ENCODE assay signal across 30 mouse cellular contexts in genomic region chr2:157125246-157125645, GRCm38 (mm10). TPM values are rescaled to one million over a fixed set of nuclear protein-coding genes. Genes with fewer than 3 reads are reported as not detected.
A peak's percentile ranks its signal among the peaks of the same experiment; 100 is the strongest.
DNase-seq lines count a peak whose midpoint lies in the region; ATAC-seq and TF ChIP-seq lines count a peak whose summit lies in the region.
"Had no signal": no experiment of that assay in that cellular context is flagged by ENCODE, and none has a peak within 500 bp of the region (broad histone marks: within the 10 kb centered on the region; RNA-seq: fewer than 3 reads in every experiment).

No protein-coding gene starts in this region.

- TF ChIP-seq POLR2A in MEL (IDR thresholded peaks at IDR 0.05; ENCODE audit: control insufficient read depth in 1 of 2, insufficient read depth in 1 of 2, low read depth in 1 of 2, low read length in 2 of 2, poor library complexity in 1 of 2): no peak
- TF ChIP-seq POLR2A in small intestine, adult 2 months (IDR thresholded peaks at IDR 0.05; ENCODE audit: low read depth, low read length): no peak

- TF ChIP-seq CTCF in MEL (IDR thresholded peaks at IDR 0.05 in 2 of 3, conservative IDR thresholded peaks at IDR 0.05 in 1 of 3; ENCODE audit: control insufficient read depth in 1 of 3, insufficient read depth in 1 of 3, low read depth in 2 of 3, low read length in 3 of 3, poor library complexity in 1 of 3, severe bottlenecking in 1 of 3): no peak
- no peak for TF ChIP-seq CTCF in small intestine, adult 2 months (IDR thresholded peaks at IDR 0.05; ENCODE audit: extremely low read depth, insufficient read length, insufficient replicate concordance, low read depth, low read length)
- TF ChIP-seq CTCF in layer of hippocampus, adult 2 months (conservative IDR thresholded peaks at IDR 0.05): no peak

- peaks cover under 1 to 5% of the 10 kb centered on the region in 2 experiments; a peak in 3 of 4 replicates for H3K4me1 ChIP-seq in MEL (ENCODE audit: control insufficient read depth in 1 of 2, insufficient read depth in 2 of 2, low read length in 2 of 2)
- H3K4me1 ChIP-seq in intestine, embryonic 16.5 days (ENCODE audit: control insufficient read depth, insufficient read depth, low read length): peaks cover 6% of the 10 kb centered on the region; the same call in 1 of the 2 replicates
- H3K4me1 ChIP-seq in small intestine, adult 2 months (ENCODE audit: control insufficient read depth, insufficient read depth, insufficient read length, low read length): peaks cover 22% of the 10 kb centered on the region
- H3K4me1 ChIP-seq: embryonic facial prominence, embryonic 13.5 days; embryonic facial prominence, embryonic 15.5 days; forebrain, embryonic 12.5 days had no signal

- no peak for DNase-seq in MEL (ENCODE audit: low read depth, low spot score)
- no peak for DNase-seq in layer of hippocampus, adult 2 months (ENCODE audit: low spot score in 2 of 2)
- no peak for DNase-seq in retina, embryonic 14.5 days (ENCODE audit: low spot score)
- DNase-seq: adrenal gland, adult 8-10 months; adrenal gland, postnatal 25 days; B cell, adult 2 months; cerebellum, adult 11 months; cerebellum, adult 18-20 months; cerebellum, adult 8-10 months; cerebellum, adult 9-11 months; cerebellum, postnatal 14 days; cerebellum, postnatal 36 days; embryo, embryonic 11 days had no signal

- peaks cover under 1 to 4% of the 10 kb centered on the region in 2 experiments; a peak in 2 of 4 replicates for H3K36me3 ChIP-seq in MEL (ENCODE audit: control insufficient read depth in 1 of 2, insufficient read depth in 2 of 2, low read length in 2 of 2)
- 0 out of 2 replicates have a peak, but pooled peaks cover under 1% of the 10 kb centered on the region for H3K36me3 ChIP-seq in intestine, embryonic 16.5 days (ENCODE audit: control insufficient read depth, insufficient read depth, low read length)
- peaks cover 29% of the 10 kb centered on the region for H3K36me3 ChIP-seq in small intestine, adult 2 months (ENCODE audit: control insufficient read depth, insufficient read depth, low read length)

- no peaks in the 10 kb centered on the region for H3K79me2 ChIP-seq in MEL (ENCODE audit: control insufficient read depth, insufficient read depth, low read length, poor library complexity)

- H3K27me3 ChIP-seq in MEL (ENCODE audit: control insufficient read depth in 1 of 2, insufficient read depth in 2 of 2, low read length in 2 of 2): no peaks in the 10 kb centered on the region
- no peaks in the 10 kb centered on the region for H3K27me3 ChIP-seq in intestine, embryonic 16.5 days (replicated peaks; ENCODE audit: control insufficient read depth, insufficient read depth, low read length)
- H3K27me3 ChIP-seq in small intestine, adult 2 months (ENCODE audit: control insufficient read depth, insufficient read depth, low read length): no peaks in the 10 kb centered on the region
- H3K27me3 ChIP-seq: CH12.LX; embryonic facial prominence, embryonic 13.5 days; embryonic facial prominence, embryonic 15.5 days; forebrain, embryonic 12.5 days had no signal

- no peak overlapping the region for H3K4me2 ChIP-seq in intestine, embryonic 16.5 days (ENCODE audit: low read depth, low read length)
- H3K4me2 ChIP-seq: embryonic facial prominence, embryonic 13.5 days; embryonic facial prominence, embryonic 15.5 days; forebrain, embryonic 12.5 days had no signal

- ATAC-seq in intestine, embryonic 16.5 days: peak; percentile 72
- ATAC-seq: CD4-positive, CD25-positive, alpha-beta regulatory T cell, adult 4 months; forebrain, embryonic 14.5 days; forebrain, embryonic 16.5 days had no signal

- no peaks in the 10 kb centered on the region for H3K9me3 ChIP-seq in MEL (replicated peaks; ENCODE audit: insufficient read depth, low read length)
- H3K9me3 ChIP-seq in intestine, embryonic 16.5 days (ENCODE audit: control insufficient read depth, low read length): no peaks in the 10 kb centered on the region
- H3K9me3 ChIP-seq: embryonic facial prominence, embryonic 13.5 days; embryonic facial prominence, embryonic 15.5 days; forebrain, embryonic 10.5 days; forebrain, embryonic 12.5 days; G1E had no signal

- no peak overlapping the region for H3K4me3 ChIP-seq in MEL (ENCODE audit: control insufficient read depth in 1 of 2, insufficient read depth in 1 of 2, low read depth in 2 of 2, low read length in 2 of 2)
- no peak overlapping the region for H3K4me3 ChIP-seq in intestine, embryonic 16.5 days (ENCODE audit: low read length)
- H3K4me3 ChIP-seq in small intestine, adult 2 months (ENCODE audit: low read depth, low read length): no peak overlapping the region
- no peak overlapping the region for H3K4me3 ChIP-seq in layer of hippocampus, adult 2 months
- H3K4me3 ChIP-seq: embryonic facial prominence, embryonic 13.5 days; embryonic facial prominence, embryonic 15.5 days; erythroblast, embryonic 14.5 days; forebrain, embryonic 10.5 days; forebrain, embryonic 12.5 days had no signal

- 72% methylated on average over 3 of the region's 3 CpGs for WGBS in intestine, embryonic 16.5 days
- WGBS in small intestine, adult 2 months: 18% methylated on average over 3 of the region's 3 CpGs

- H3K9ac ChIP-seq in MEL (ENCODE audit: control insufficient read depth, low read depth, low read length, poor library complexity, severe bottlenecking): no peak overlapping the region
- H3K9ac ChIP-seq in intestine, embryonic 16.5 days (ENCODE audit: low read depth, low read length): no peak overlapping the region
- H3K9ac ChIP-seq: embryonic facial prominence, embryonic 13.5 days; embryonic facial prominence, embryonic 15.5 days; forebrain, embryonic 12.5 days had no signal

- no peak for TF ChIP-seq RAD21 in MEL (IDR thresholded peaks at IDR 0.05; ENCODE audit: low read depth, low read length)

- TF ChIP-seq EP300 in MEL (IDR thresholded peaks at IDR 0.05; ENCODE audit: low read depth in 1 of 2, low read length in 2 of 2): no peak

- H3K27ac ChIP-seq in MEL (ENCODE audit: control insufficient read depth, low read depth, low read length): no peak overlapping the region
- peak overlapping the region; percentile 7; the same call in 1 of the 2 replicates for H3K27ac ChIP-seq in intestine, embryonic 16.5 days (ENCODE audit: low read length)
- peak overlapping the region; percentile 80 for H3K27ac ChIP-seq in small intestine, adult 2 months (ENCODE audit: insufficient read depth, low read depth, low read length)
- no peak overlapping the region for H3K27ac ChIP-seq in layer of hippocampus, adult 2 months
- H3K27ac ChIP-seq: embryonic facial prominence, embryonic 13.5 days; embryonic facial prominence, embryonic 15.5 days; forebrain, embryonic 10.5 days; forebrain, embryonic 12.5 days had no signal

TF ChIP-seq in MEL, 35 proteins besides CTCF, POLR2A, EP300 and RAD21:
- TF ChIP-seq MAZ (IDR thresholded peaks at IDR 0.05; ENCODE audit: low read depth, low read length) (no peak), UBTF (IDR thresholded peaks at IDR 0.05; ENCODE audit: borderline replicate concordance, insufficient read depth, low read depth, low read length) (no peak), MXI1 (IDR thresholded peaks at IDR 0.05; ENCODE audit: low read depth, low read length) (peak; percentile 51; the same call in 1 of the 2 replicates), GABPA (IDR thresholded peaks at IDR 0.05; ENCODE audit: low read depth, low read length) (no peak), GATA1 (IDR thresholded peaks at IDR 0.05; ENCODE audit: low read depth, low read length) (no peak), MAX (IDR thresholded peaks at IDR 0.05; ENCODE audit: low read length) (peak; percentile 31; the same call in 1 of the 2 replicates), ZC3H11A (IDR thresholded peaks at IDR 0.05; ENCODE audit: low read depth, low read length) (no peak), USF2 (IDR thresholded peaks at IDR 0.05; ENCODE audit: borderline replicate concordance in 1 of 2, insufficient read depth in 1 of 2, low read depth in 1 of 2, low read length in 2 of 2) (no peak), TCF12 (IDR thresholded peaks at IDR 0.05; ENCODE audit: low read depth, low read length) (no peak), JUND (IDR thresholded peaks at IDR 0.05; ENCODE audit: low read depth, low read length) (no peak), USF1 (IDR thresholded peaks at IDR 0.05; ENCODE audit: low read depth, low read length) (peak; percentile 59; the same call in 1 of the 2 replicates), ETS1 (IDR thresholded peaks at IDR 0.05; ENCODE audit: low read depth, low read length) (peak; percentile 37; the same call in 1 of the 2 replicates)
TF ChIP-seq in MEL: peak in this region for 4.

RNA-seq across cellular contexts. Expression of gene Samhd1, which starts 9.8 kb away (rescaled TPM):
- total RNA-seq in MEL (2012; rRNA removed): 15.7 and 19.7 TPM in 2 replicates
- polyA plus RNA-seq in MEL (2012; ENCODE audit: insufficient read depth in 1 of 2, insufficient read length in 2 of 2, low read depth in 1 of 2, low replicate concordance in 2 of 2, missing spikeins in 1 of 2): 10 to 100 TPM; 50.5 to 76.8 TPM
- 22.0 and 22.3 TPM in 2 replicates for polyA plus RNA-seq in intestine, embryonic 16.5 days (2015; fragmentation: Nextera tagmentation; extraction: Ambion mirVana)
- 18.9 and 47.7 TPM in 2 replicates for polyA plus RNA-seq in small intestine, adult 2 months (2012; rRNA removed)
- 10 to 100 TPM; 14.3 to 16.8 TPM for total RNA-seq in layer of hippocampus, adult 2 months (2021)

RNA-seq across cellular contexts. Expression of gene Tldc2, which starts 38.4 kb away (rescaled TPM):
- not detected in 2 replicates for total RNA-seq in MEL (2012; rRNA removed)
- polyA plus RNA-seq in MEL (2012; ENCODE audit: insufficient read depth in 1 of 2, insufficient read length in 2 of 2, low read depth in 1 of 2, low replicate concordance in 2 of 2, missing spikeins in 1 of 2): not detected
- not detected in 2 replicates for polyA plus RNA-seq in intestine, embryonic 16.5 days (2015; fragmentation: Nextera tagmentation; extraction: Ambion mirVana)
- 8.8 and 12.4 TPM in 2 replicates for polyA plus RNA-seq in small intestine, adult 2 months (2012; rRNA removed)
- not detected for total RNA-seq in layer of hippocampus, adult 2 months (2021)
- total RNA-seq: adrenal gland, adult 18-20 months; adrenal gland, adult 8-10 months; adrenal gland, postnatal 25 days; adrenal gland, postnatal 4 days; CH12.LX; common myeloid progenitor, adult 5-6 weeks; G1E had no signal
- polyA plus RNA-seq: brain, embryonic 14.5 days; CD4-positive, CD25-positive, alpha-beta regulatory T cell, adult 4 months; embryonic facial prominence, embryonic 11.5 days; embryonic facial prominence, embryonic 13.5 days; embryonic facial prominence, embryonic 15.5 days; erythroblast, embryonic 14.5 days; forebrain, embryonic 10.5 days; forebrain, embryonic 12.5 days; forebrain, embryonic 14.5 days; forebrain, embryonic 16.5 days; G1E had no signal

RNA-seq across cellular contexts. Expression of gene Soga1, which starts 46.2 kb away (rescaled TPM):
- total RNA-seq in MEL (2012; rRNA removed): 0.20 and 0.50 TPM in 2 replicates
- polyA plus RNA-seq in MEL (2012; ENCODE audit: insufficient read depth in 1 of 2, insufficient read length in 2 of 2, low read depth in 1 of 2, low replicate concordance in 2 of 2, missing spikeins in 1 of 2): 1 to 10 TPM in 1 of 2 experiments, not detected in 1; 2.0 TPM
- polyA plus RNA-seq in intestine, embryonic 16.5 days (2015; fragmentation: Nextera tagmentation; extraction: Ambion mirVana): 1.2 and 1.3 TPM in 2 replicates
- 4.6 and 6.3 TPM in 2 replicates for polyA plus RNA-seq in small intestine, adult 2 months (2012; rRNA removed)
- 10 to 100 TPM; 31.4 to 36.3 TPM for total RNA-seq in layer of hippocampus, adult 2 months (2021)

Comparison
In these comparisons a context has a peak if more than half of its experiments do, and no peak if none do; other contexts are left out.
1. H3K27ac ChIP-seq: peak in intestine, embryonic 16.5 days (single experiment) and small intestine, adult 2 months (single experiment); none in MEL (single experiment) and layer of hippocampus, adult 2 months (single experiment).